Mouse (Mus musculus) gastrocnemius, postnatal 25 days (tissue): ENCODE data around the gene Nfib. TPM values are rescaled to one million over a fixed set of nuclear protein-coding genes. Genes with fewer than 3 reads are reported as not detected.

Experiments used
- DNase-seq: peaks from one replicate; pipeline ENCODE4 v3.0.0; 2022
- total RNA-seq, 2 experiments: library from RNA; stranded (reverse); gene quantifications; 1 replicate in 1 of 2; 2 replicates in 1 of 2; pipeline ENCODE4 v1.2.3; 2021

Gene Nfib
- total RNA-seq, 2 experiments from 2014 or later = 79.0 to 82.1 TPM

- no peak for DNase-seq
Measured at GRCm38 (mm10) chr4:82499238-82499637, 206.3 kb downstream of the Nfib start.

- no peak for DNase-seq
Measured at GRCm38 (mm10) chr4:82497671-82498631, 207.6 kb downstream of the Nfib start.

GRCm38 (mm10) chr4:82497141-82497566 is 208.4 kb downstream of the Nfib start:
- no peak for DNase-seq

- DNase-seq = no peak
Measured at GRCm38 (mm10) chr4:82496383-82496782, 209.2 kb downstream of the Nfib start.

- DNase-seq = no peak
Measured at GRCm38 (mm10) chr4:82495605-82496004, 209.9 kb downstream of the Nfib start.

DNA sequence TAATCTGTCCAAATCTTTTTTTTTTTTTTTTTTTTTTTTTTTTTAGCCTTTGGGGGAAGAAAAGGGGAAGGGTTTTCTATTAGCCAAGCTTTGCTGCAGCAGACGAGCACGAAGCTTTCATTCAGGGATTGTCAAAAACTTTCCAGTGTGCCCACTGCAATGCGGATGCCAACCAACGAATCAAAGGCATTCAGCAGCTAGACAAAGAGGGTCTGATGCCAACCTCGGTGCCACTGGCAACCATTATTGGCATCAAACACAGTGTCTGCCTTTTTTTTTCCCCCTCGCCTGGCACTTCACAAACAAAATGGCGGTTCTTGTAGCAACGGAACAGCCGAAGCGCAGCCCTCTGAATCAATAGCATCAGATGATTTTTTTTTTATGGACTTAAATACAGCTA is 210.7 kb downstream of the Nfib start:
- no peak for DNase-seq

GRCm38 (mm10) chr4:82494424-82494823 is 211.1 kb downstream of the Nfib start:
- DNase-seq = no peak

GRCm38 (mm10) chr4:82493865-82494264 is 211.7 kb downstream of the Nfib start:
- no peak for DNase-seq

GRCm38 (mm10) chr4:82493363-82493762 is 212.2 kb downstream of the Nfib start:
- no peak for DNase-seq

- DNase-seq = no peak
Measured at GRCm38 (mm10) chr4:82492737-82493136, 212.8 kb downstream of the Nfib start.

DNA sequence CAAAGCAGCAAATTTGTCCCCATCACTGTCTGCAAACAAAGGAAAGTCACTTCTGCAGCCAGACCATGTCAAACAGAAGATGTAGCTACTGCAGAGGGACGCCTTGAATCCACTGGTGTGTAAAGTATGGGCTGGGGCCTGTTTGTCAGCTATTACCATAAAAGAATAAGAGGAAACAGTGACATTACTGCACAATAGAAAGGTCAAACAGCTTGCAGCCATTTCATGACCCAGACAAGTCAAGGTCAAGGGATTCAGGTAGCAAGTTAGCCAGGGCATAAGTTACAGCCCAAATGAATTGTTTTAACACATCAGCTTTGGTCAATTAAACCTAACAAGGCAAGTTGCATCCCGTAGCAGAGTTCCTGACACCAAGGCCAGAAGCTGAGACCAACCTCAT is 215.6 kb downstream of the Nfib start:
- no peak for DNase-seq

- no peak for DNase-seq
Measured at GRCm38 (mm10) chr4:82485910-82486309, 219.6 kb downstream of the Nfib start.

GRCm38 (mm10) chr4:82483871-82484270 is 221.7 kb downstream of the Nfib start:
- no peak for DNase-seq

DNA sequence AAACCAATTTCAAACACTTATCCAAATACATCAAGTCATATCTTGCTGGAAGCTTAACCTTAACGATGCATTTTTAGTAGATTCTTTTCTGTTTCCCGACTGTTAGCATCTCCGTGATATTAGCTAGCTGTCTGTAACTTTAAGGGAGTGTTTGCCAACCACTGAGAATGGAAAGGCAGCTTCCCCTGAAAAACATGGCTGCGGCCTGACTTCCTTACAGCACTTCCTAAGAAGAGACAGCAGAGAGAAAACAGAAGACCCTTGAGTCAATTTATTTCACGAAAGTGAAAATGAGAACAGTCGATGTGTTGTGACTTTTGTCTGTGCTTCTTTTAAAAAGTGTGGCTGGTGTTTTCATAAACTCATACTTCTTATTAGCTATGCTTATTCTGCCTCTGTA is 222.3 kb downstream of the Nfib start:
- DNase-seq = no peak

GRCm38 (mm10) chr4:82480635-82481034 is 224.9 kb downstream of the Nfib start:
- no peak for DNase-seq

GRCm38 (mm10) chr4:82479394-82479793 is 226.2 kb downstream of the Nfib start:
- DNase-seq = no peak

- no peak for DNase-seq
Measured at GRCm38 (mm10) chr4:82477742-82478141, 227.8 kb downstream of the Nfib start.

GRCm38 (mm10) chr4:82476411-82476810 is 229.1 kb downstream of the Nfib start:
- no peak for DNase-seq

GRCm38 (mm10) chr4:82474334-82474733 is 231.2 kb downstream of the Nfib start:
- no peak for DNase-seq

DNA sequence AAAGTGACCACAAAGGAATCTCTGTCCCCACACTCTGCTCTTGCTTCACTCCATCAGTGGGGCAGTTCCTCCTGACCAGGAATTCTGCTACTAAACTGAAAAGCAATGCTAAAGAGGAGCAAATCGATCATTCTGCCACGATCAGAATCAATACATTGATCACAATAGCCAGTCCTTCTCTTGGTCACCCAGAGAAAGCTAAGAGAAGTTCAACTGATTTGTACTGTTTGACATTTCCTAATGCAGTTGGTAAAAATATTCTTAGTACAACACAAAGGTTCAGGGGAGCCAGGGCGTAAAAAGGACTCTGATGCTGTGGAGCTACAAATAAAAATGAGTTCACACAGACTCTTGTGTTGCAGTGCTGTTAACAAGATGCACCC is 234.6 kb downstream of the Nfib start:
- no peak for DNase-seq

DNA sequence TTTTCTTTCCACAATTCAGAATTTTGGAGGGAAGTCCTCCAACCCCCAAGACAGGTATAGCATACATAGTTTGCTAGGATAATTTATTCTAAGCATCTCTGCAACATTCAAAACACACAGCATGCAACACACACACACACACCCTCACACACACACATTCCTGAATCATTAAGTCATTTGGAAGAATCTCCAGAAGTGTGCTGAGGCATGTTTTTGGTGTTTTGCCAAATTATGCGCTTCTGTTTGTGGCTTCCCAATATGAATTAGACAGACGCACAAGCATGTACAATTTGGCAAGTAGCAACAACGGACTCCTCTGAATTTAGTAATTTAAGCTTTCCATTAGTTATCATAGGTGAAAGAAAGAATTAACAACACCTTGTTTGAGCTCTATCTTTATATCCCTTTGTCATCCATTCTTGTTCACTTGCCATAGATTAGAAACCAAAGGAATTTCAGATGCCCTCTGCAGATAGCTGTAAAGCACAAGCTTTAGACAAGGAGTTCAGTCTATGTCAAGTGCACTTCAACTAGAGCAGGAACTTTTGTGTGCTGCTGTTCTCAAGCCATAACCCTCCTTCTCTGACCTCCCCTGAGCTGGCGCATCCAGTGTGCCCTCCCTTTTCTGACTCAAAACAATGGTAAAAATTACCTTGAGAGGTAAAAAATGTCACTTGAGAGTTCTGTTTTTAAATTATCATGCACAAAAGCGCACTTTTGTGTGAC is 235.2 kb downstream of the Nfib start:
- no peak for DNase-seq

- no peak for DNase-seq
Measured at GRCm38 (mm10) chr4:82468944-82469343, 236.6 kb downstream of the Nfib start.

DNA sequence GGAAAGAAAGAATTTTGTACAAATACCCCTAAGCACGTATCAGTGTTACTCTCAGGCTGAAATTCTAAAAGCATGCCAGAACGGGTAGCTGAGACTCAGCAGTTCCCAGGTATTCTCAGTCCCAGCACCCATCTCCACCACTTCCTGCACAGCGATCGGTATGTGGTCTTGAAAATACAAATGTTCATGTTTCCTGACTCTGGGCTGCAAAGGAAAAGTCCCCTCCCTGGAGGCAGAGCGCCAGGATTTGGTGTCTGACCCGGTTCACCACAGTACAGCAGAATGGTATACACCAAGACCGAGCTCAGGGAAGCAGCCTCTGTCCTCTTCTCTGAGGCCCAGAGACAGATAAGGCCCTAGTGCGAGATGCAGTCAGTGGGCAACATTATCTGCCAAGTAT is 238.8 kb downstream of the Nfib start:
- no peak for DNase-seq
